Mouse (Mus musculus) frontal cortex, postnatal 10 days (tissue): ENCODE measurements around the gene Dok5.

Experiments used
- DNase-seq, 2 experiments: peaks; one replicate each; pipeline ENCODE4 v3.0.0; 2022; ENCODE audit warnings: low spot score in 2 of 2, mixed read lengths in 1 of 2

Dok5 gene

GRCm38 (mm10) chr2:170926237-170926636 lies 194.6 kb downstream of the Dok5 start:
- DNase-seq = no peak
